23 mouse cellular contexts compared by ENCODE assay signal in the genomic region with DNA sequence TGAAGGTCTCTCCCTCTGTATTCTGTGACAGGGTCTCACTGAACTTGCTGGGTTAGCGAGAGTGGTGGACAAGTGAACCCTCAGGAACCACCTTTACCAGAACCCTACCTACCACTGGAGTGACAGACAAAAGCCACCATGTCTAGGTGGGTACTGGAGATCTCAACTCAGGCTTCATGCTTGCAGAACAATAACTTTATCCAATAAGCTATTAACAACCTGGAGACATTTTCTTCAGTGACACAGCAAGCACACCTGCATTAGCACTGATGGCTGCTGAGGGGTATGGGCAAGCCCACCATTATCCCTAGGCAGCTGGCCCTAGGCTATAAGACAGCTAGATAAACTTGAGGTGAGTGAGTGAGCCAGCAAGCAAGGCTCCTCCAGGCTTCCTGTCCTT. TPM values are rescaled to one million over a fixed set of nuclear protein-coding genes. Genes with fewer than 3 reads are reported as not detected.
DNase-seq lines count a peak whose midpoint lies in the region; ATAC-seq and TF ChIP-seq lines count a peak whose summit lies in the region.
"Had no signal": no experiment of that assay in that cellular context is flagged by ENCODE, and none has a peak within 500 bp of the region (broad histone marks: within the 10 kb centered on the region; RNA-seq: fewer than 3 reads in every experiment).

No protein-coding gene starts in this region.

- no peak; the same call in 1 of the 2 replicates for ATAC-seq in megakaryocyte, adult 5-6 weeks (ENCODE audit: poor library complexity, severe bottlenecking)
- 0 out of 2 replicates have a peak, but pooled peaks have one; percentile 44 for ATAC-seq in megakaryocyte progenitor cell, adult 5-6 weeks (replicated peaks; ENCODE audit: poor library complexity)
- no peak for ATAC-seq in forebrain, embryonic 15.5 days (replicated peaks)
- ATAC-seq: activated CD4-positive, CD25-positive, alpha-beta regulatory T cell, adult 4 months; forebrain, embryonic 14.5 days; intestine, embryonic 15.5 days had no signal

- no peak overlapping the region for H3K4me2 ChIP-seq in forebrain, embryonic 15.5 days (replicated peaks)
- H3K4me2 ChIP-seq: embryonic facial prominence, embryonic 12.5 days; embryonic facial prominence, embryonic 15.5 days; heart, embryonic 13.5 days; hindbrain, embryonic 12.5 days; hindbrain, embryonic 15.5 days; intestine, embryonic 15.5 days had no signal

- TF ChIP-seq RAD21 in MEL (IDR thresholded peaks at IDR 0.05; ENCODE audit: low read depth, low read length) = no peak

- no peak for TF ChIP-seq POLR2A in MEL (IDR thresholded peaks at IDR 0.05; ENCODE audit: control insufficient read depth in 1 of 2, insufficient read depth in 1 of 2, low read depth in 1 of 2, low read length in 2 of 2, poor library complexity in 1 of 2)

- H3K36me3 ChIP-seq in megakaryocyte, embryonic 14.5 days (replicated peaks; ENCODE audit: low read length) = peaks cover 30% of the 10 kb centered on the region
- H3K36me3 ChIP-seq in MEL (ENCODE audit: control insufficient read depth in 1 of 2, insufficient read depth in 2 of 2, low read length in 2 of 2) = peaks cover 0 to 14% of the 10 kb centered on the region in 2 experiments; a peak in 3 of 4 replicates
- H3K36me3 ChIP-seq in forebrain, embryonic 15.5 days = no peaks in the 10 kb centered on the region
- H3K36me3 ChIP-seq: embryonic facial prominence, embryonic 12.5 days; embryonic facial prominence, embryonic 15.5 days; heart, embryonic 10.5 days; heart, embryonic 13.5 days; hindbrain, embryonic 12.5 days; hindbrain, embryonic 15.5 days; intestine, embryonic 15.5 days had no signal

- peak overlapping the region; percentile 38 for H3K4me3 ChIP-seq in megakaryocyte, embryonic 14.5 days (replicated peaks)
- no peak overlapping the region for H3K4me3 ChIP-seq in MEL (ENCODE audit: control insufficient read depth in 1 of 2, insufficient read depth in 1 of 2, low read depth in 2 of 2, low read length in 2 of 2)
- H3K4me3 ChIP-seq in forebrain, embryonic 15.5 days = no peak overlapping the region
- H3K4me3 ChIP-seq: embryonic facial prominence, embryonic 12.5 days; embryonic facial prominence, embryonic 15.5 days; heart, adult 2 months; heart, embryonic 10.5 days; heart, embryonic 13.5 days; hindbrain, embryonic 12.5 days; hindbrain, embryonic 15.5 days; intestine, embryonic 15.5 days had no signal

- no peak for TF ChIP-seq EP300 in MEL (IDR thresholded peaks at IDR 0.05; ENCODE audit: low read depth in 1 of 2, low read length in 2 of 2)

- 88% methylated on average over 1 of the region's 1 CpGs for WGBS in forebrain, embryonic 15.5 days

- H3K4me1 ChIP-seq in megakaryocyte, embryonic 14.5 days = peaks cover 64% of the 10 kb centered on the region
- peaks cover 5 to 6% of the 10 kb centered on the region in 2 experiments for H3K4me1 ChIP-seq in MEL (ENCODE audit: control insufficient read depth in 1 of 2, insufficient read depth in 2 of 2, low read length in 2 of 2)
- H3K4me1 ChIP-seq in forebrain, embryonic 15.5 days = no peaks in the 10 kb centered on the region
- H3K4me1 ChIP-seq: hindbrain, embryonic 12.5 days; intestine, embryonic 15.5 days had no signal

- DNase-seq in MEL (ENCODE audit: low read depth, low spot score) = peak; percentile 36
- no peak for DNase-seq in kidney, postnatal 25 days
- DNase-seq: adrenal gland, adult 8-10 months; adrenal gland, postnatal 25 days; B cell, adult 2 months; cerebellum, adult 18-20 months; cerebellum, adult 9-10 months; cerebellum, postnatal 14 days; gastrocnemius, postnatal 25 days; heart, adult 2 months had no signal

- H3K79me2 ChIP-seq in MEL (ENCODE audit: control insufficient read depth, insufficient read depth, low read length, poor library complexity) = peaks cover 36% of the 10 kb centered on the region

- no peak for TF ChIP-seq CTCF in MEL (IDR thresholded peaks at IDR 0.05 in 2 of 3, conservative IDR thresholded peaks at IDR 0.05 in 1 of 3; ENCODE audit: control insufficient read depth in 1 of 3, insufficient read depth in 1 of 3, low read depth in 2 of 3, low read length in 3 of 3, poor library complexity in 1 of 3, severe bottlenecking in 1 of 3)

- no peaks in the 10 kb centered on the region for H3K9me3 ChIP-seq in megakaryocyte, embryonic 14.5 days
- H3K9me3 ChIP-seq in MEL (replicated peaks; ENCODE audit: insufficient read depth, low read length) = no peaks in the 10 kb centered on the region
- no peaks in the 10 kb centered on the region for H3K9me3 ChIP-seq in forebrain, embryonic 15.5 days
- H3K9me3 ChIP-seq: embryonic facial prominence, embryonic 12.5 days; embryonic facial prominence, embryonic 15.5 days; heart, embryonic 10.5 days; heart, embryonic 13.5 days; hindbrain, embryonic 12.5 days; hindbrain, embryonic 15.5 days; intestine, embryonic 15.5 days had no signal

- H3K27ac ChIP-seq in MEL (ENCODE audit: control insufficient read depth, low read depth, low read length) = no peak overlapping the region
- no peak overlapping the region for H3K27ac ChIP-seq in forebrain, embryonic 15.5 days (replicated peaks)
- H3K27ac ChIP-seq: embryonic facial prominence, embryonic 12.5 days; embryonic facial prominence, embryonic 15.5 days; heart, adult 2 months; heart, embryonic 10.5 days; heart, embryonic 13.5 days; hindbrain, embryonic 12.5 days; hindbrain, embryonic 15.5 days; intestine, embryonic 15.5 days had no signal

- H3K9ac ChIP-seq in MEL (ENCODE audit: control insufficient read depth, low read depth, low read length, poor library complexity, severe bottlenecking) = no peak overlapping the region
- no peak overlapping the region for H3K9ac ChIP-seq in forebrain, embryonic 15.5 days (replicated peaks)
- H3K9ac ChIP-seq: embryonic facial prominence, embryonic 12.5 days; embryonic facial prominence, embryonic 15.5 days; heart, embryonic 13.5 days; hindbrain, embryonic 12.5 days; hindbrain, embryonic 15.5 days; intestine, embryonic 15.5 days had no signal

- no peaks in the 10 kb centered on the region for H3K27me3 ChIP-seq in megakaryocyte, embryonic 14.5 days (replicated peaks)
- H3K27me3 ChIP-seq in MEL (ENCODE audit: control insufficient read depth in 1 of 2, insufficient read depth in 2 of 2, low read length in 2 of 2) = no peaks in the 10 kb centered on the region
- H3K27me3 ChIP-seq in forebrain, embryonic 15.5 days = no peaks in the 10 kb centered on the region
- H3K27me3 ChIP-seq: embryonic facial prominence, embryonic 12.5 days; embryonic facial prominence, embryonic 15.5 days; heart, embryonic 13.5 days; hindbrain, embryonic 12.5 days; hindbrain, embryonic 15.5 days; intestine, embryonic 15.5 days had no signal

TF ChIP-seq in MEL, 35 proteins besides CTCF, POLR2A, EP300 and RAD21:
- TF ChIP-seq ELF1 (IDR thresholded peaks at IDR 0.05; ENCODE audit: low read depth, low read length) (no peak), GATA1 (IDR thresholded peaks at IDR 0.05; ENCODE audit: low read depth, low read length) (no peak), JUND (IDR thresholded peaks at IDR 0.05; ENCODE audit: low read depth, low read length) (no peak), E2F4 (IDR thresholded peaks at IDR 0.05; ENCODE audit: borderline replicate concordance, low read depth, low read length) (no peak), CHD2 (IDR thresholded peaks at IDR 0.05; ENCODE audit: low read length) (no peak), NRF1 (IDR thresholded peaks at IDR 0.05; ENCODE audit: insufficient read depth, low read depth, low read length, poor library complexity, severe bottlenecking) (no peak), POLR2AphosphoS5 (IDR thresholded peaks at IDR 0.05; ENCODE audit: borderline replicate concordance, low read depth, low read length) (no peak)

RNA-seq across cellular contexts. Expression of a gene that starts 40.7 kb away (rescaled TPM):
- polyA plus RNA-seq in megakaryocyte, embryonic 14.5 days (2012; ENCODE audit: insufficient read depth, low replicate concordance) = 15.7 and 40.8 TPM in 2 replicates
- total RNA-seq in megakaryocyte, adult 5-6 weeks (2015) = 117 and 133 TPM in 2 replicates
- 119 and 134 TPM in 2 replicates for total RNA-seq in megakaryocyte, adult 5-6 weeks (2017)
- total RNA-seq in MEL (2012; rRNA removed) = 17.1 and 17.3 TPM in 2 replicates
- polyA plus RNA-seq in MEL (2012; ENCODE audit: insufficient read depth in 1 of 2, insufficient read length in 2 of 2, low read depth in 1 of 2, low replicate concordance in 2 of 2, missing spikeins in 1 of 2) = 10 to 100 TPM in 1 of 2 experiments, not detected in 1; 25.9 TPM
- total RNA-seq in megakaryocyte progenitor cell, adult 5-6 weeks (2015) = 82.8 and 98.1 TPM in 2 replicates
- 64.5 and 82.0 TPM in 2 replicates for total RNA-seq in megakaryocyte progenitor cell, adult 5-6 weeks (2017)
- polyA plus RNA-seq in forebrain, embryonic 15.5 days (2015; fragmentation: Nextera tagmentation; extraction: Ambion mirVana) = 13.1 and 13.2 TPM in 2 replicates

RNA-seq across cellular contexts. Expression of a gene that starts 42.2 kb away (rescaled TPM):
- polyA plus RNA-seq in megakaryocyte, embryonic 14.5 days (2012; ENCODE audit: insufficient read depth, low replicate concordance) = 91.2 and 260 TPM in 2 replicates
- 103 and 124 TPM in 2 replicates for total RNA-seq in megakaryocyte, adult 5-6 weeks (2015)
- 147 and 159 TPM in 2 replicates for total RNA-seq in megakaryocyte, adult 5-6 weeks (2017)
- 181 and 186 TPM in 2 replicates for total RNA-seq in MEL (2012; rRNA removed)
- 100 to 1,000 TPM; 157 to 253 TPM for polyA plus RNA-seq in MEL (2012; ENCODE audit: insufficient read depth in 1 of 2, insufficient read length in 2 of 2, low read depth in 1 of 2, low replicate concordance in 2 of 2, missing spikeins in 1 of 2)
- 173 and 183 TPM in 2 replicates for total RNA-seq in megakaryocyte progenitor cell, adult 5-6 weeks (2015)
- total RNA-seq in megakaryocyte progenitor cell, adult 5-6 weeks (2017) = 231 and 270 TPM in 2 replicates
- polyA plus RNA-seq in forebrain, embryonic 15.5 days (2015; fragmentation: Nextera tagmentation; extraction: Ambion mirVana) = 177 and 189 TPM in 2 replicates
